Mouse (Mus musculus) liver, embryonic 15.5 days (tissue): ENCODE results near the gene Wdfy2. TPM values are rescaled to one million over a fixed set of nuclear protein-coding genes. Genes with fewer than 3 reads are reported as not detected.
"Not testable (repeated sequence)": the region's sequence is repeated elsewhere in the genome, so short reads cannot be mapped to it uniquely, and the experiment has no call there.

Experiments
- ATAC-seq: fragments of 200-750 bp; cut with Nextera tagmentation; 2 replicates; pipeline ENCODE4 v1.8.0; 2017; ENCODE audit warnings: moderate number of reproducible peaks, mild to moderate bottlenecking, moderate library complexity; ENCODE audit not compliant: insufficient read depth
- H3K27ac ChIP-seq: fragments of 300-500 bp; sonication (generic); replicated peaks from 2 replicates; pipeline ENCODE4 v1.5.1; 2015; ENCODE audit warnings: mild to moderate bottlenecking, inconsistent platforms
- H3K27me3 ChIP-seq: fragments of 300-500 bp; sonication (generic); 2 replicates; pipeline ENCODE4 v1.6.1; 2015; ENCODE audit warnings: mild to moderate bottlenecking, inconsistent platforms
- H3K36me3 ChIP-seq: fragments of 300-500 bp; sonication (generic); replicated peaks from 2 replicates; pipeline ENCODE4 v1.6.1; 2015; ENCODE audit warnings: moderate library complexity, mild to moderate bottlenecking, inconsistent platforms
- H3K4me1 ChIP-seq: fragments of 300-500 bp; sonication (generic); replicated peaks from 2 replicates; pipeline ENCODE4 v1.6.1; 2015; ENCODE audit warnings: inconsistent platforms
- H3K4me2 ChIP-seq: fragments of 300-500 bp; sonication (generic); 2 replicates; pipeline ENCODE4 v1.6.1; 2015; ENCODE audit warnings: moderate library complexity, mild to moderate bottlenecking, inconsistent platforms
- H3K4me3 ChIP-seq: fragments of 300-500 bp; sonication (generic); replicated peaks from 2 replicates; pipeline ENCODE4 v1.5.1; 2015; ENCODE audit warnings: mild to moderate bottlenecking, inconsistent platforms
- H3K9ac ChIP-seq: fragments of 300-500 bp; sonication (generic); 2 replicates; pipeline ENCODE4 v1.6.1; 2015; ENCODE audit warnings: moderate library complexity, mild to moderate bottlenecking, inconsistent platforms
- H3K9me3 ChIP-seq: fragments of 300-500 bp; sonication (generic); replicated peaks from 2 replicates; pipeline ENCODE4 v1.6.1; 2016; ENCODE audit warnings: inconsistent platforms
- WGBS: fragments of 180-500 bp; shearing (Covaris S2); methylation state at CpG from one replicate; pipeline ENCODE4 v1.1.7; 2015; ENCODE audit warnings: mixed read lengths; ENCODE audit not compliant: insufficient replicate concordance; 5-methylcytosine and 5-hydroxymethylcytosine counted together
- polyA plus RNA-seq: library from polyadenylated mRNA; unstranded; fragments of >200 nt; fragmentation: Nextera tagmentation; extraction: Ambion mirVana; gene quantifications from 2 replicates; pipeline ENCODE4 v1.2.1, GENCODE M21; 2015

Gene Wdfy2
- polyA plus RNA-seq, 1 experiment from 2014 or later = 2.6 TPM

DNA sequence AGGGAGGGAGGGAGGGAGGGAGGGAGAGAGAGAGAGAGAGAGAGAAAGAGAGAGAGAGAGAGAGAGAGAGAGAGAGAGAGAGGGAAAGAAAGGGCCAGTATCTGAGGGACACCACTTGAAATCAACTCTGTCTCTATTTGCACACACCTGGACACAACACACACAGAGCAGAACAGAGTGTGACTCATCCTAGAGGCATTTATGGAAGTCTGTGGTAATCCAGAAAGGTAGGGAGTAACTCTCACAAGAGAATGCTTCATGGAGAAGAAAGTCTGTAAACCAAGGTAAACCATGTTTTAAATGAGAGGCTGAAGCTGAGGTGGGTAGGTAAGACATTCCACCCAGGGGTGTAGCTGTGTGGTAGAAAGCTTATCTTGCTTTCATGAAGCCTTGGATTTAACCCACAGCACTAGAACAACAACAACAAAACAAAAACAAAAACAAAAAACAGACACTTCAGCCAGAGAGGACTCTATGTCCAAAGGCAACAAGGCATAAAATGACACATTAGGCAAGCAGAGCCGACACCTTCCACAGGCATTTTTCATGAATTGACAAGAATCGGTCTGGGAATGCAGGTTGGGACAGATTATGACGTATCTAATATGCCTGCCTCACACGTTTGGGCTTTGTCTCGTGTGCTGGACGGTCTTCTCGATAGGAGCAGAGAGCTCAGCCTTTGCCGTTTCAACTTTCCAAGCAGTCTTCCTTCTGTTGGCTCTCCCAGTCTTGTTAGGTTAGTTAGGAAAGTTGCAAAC, 11.7 kb upstream of the Wdfy2 start:
- H3K9ac ChIP-seq = no peak overlapping the region
- H3K4me1 ChIP-seq = no peaks in the 10 kb centered on the region
- H3K27ac ChIP-seq = no peak overlapping the region
- H3K36me3 ChIP-seq = no peaks in the 10 kb centered on the region
- H3K27me3 ChIP-seq = no peaks in the 10 kb centered on the region
- 78% methylated on average over 8 of the region's 8 CpGs for WGBS
- H3K9me3 ChIP-seq = no peaks in the 10 kb centered on the region
- H3K4me2 ChIP-seq = no peak overlapping the region
- H3K4me3 ChIP-seq = no peak overlapping the region
- ATAC-seq = no peak

DNA sequence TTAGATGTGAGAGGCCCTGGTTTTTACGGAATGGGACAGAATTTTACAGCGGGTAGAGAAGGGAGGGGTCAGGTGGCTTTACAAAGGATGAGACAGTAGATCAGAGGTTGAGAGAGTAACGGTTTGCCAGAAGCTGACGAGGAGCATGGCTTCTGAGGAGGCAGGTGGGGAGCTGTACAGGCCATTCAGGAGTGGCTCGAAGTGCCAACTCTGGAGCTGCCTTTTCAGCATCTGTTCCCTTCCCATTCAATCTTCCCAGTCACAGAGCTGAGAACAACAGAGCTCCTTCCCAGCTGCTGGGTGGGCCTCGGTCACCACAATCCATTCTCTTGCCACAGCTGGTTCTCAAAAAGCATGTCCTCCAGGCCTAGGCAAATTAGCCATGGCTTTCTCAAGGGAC, 8.2 kb upstream of the Wdfy2 start:
- Histone ChIP-seq H3K4me2 (no peak overlapping the region), H3K4me1 (no peaks in the 10 kb centered on the region), H3K27ac (no peak overlapping the region), H3K27me3 (no peaks in the 10 kb centered on the region), H3K36me3 (no peaks in the 10 kb centered on the region), H3K9ac (no peak overlapping the region), H3K9me3 (no peaks in the 10 kb centered on the region), H3K4me3 (no peak overlapping the region)
- ATAC-seq = no peak
- 52% methylated on average over 6 of the region's 6 CpGs for WGBS

DNA sequence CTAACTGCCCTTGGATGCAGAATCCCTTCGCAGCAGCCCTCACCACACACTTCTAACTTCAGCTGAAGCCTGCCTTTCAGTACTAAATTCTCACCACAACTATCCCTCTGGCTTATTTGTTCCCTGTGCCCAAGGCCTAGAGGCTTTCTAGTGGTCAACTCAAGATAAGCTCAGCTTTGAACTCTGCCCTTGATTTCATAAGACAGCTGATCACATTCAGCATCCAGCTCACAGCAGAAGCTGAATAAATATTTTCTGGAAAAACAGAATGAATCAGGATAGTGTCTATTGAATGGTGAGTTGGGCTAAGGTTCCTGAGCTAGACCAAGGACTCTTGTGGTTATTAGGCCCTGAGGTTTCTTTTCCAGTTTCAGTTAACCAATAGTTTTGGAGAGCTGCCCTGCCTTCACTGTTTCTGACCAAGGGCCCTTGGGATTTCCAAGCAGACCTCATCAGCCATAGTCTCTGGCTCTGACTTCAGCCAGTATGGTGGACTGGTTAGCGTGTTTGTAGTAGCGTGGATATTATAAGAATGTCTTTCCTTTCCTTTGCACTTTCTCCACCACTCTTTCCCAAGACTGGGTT, 5.7 kb upstream of the Wdfy2 start:
- no peak for ATAC-seq
- H3K27ac ChIP-seq = no peak overlapping the region

DNA sequence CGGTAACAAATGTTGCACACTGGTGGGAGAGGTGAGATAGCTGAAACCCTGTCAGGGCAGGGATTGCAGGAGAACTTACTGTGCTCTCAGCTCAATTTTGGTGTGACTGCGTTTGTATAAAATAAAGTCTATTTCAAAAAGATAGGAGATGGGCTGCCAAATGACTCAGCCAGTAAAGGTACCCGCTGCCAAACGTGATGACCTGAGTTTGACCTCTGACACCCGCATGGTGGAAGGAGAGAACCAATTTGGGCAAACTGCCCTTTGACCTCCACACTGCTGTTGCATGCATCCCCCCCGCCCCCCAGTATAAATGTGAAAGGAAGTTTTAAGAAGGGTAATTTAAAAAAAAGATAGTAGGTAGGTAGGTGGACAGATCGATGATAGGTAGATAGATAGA, 4.4 kb upstream of the Wdfy2 start:
- 64% methylated on average over 7 of the region's 7 CpGs for WGBS

More for the DNA sequence above, 5.7 kb upstream of the Wdfy2 start:
- H3K27me3 ChIP-seq = no peaks in the 10 kb centered on the region
- H3K9ac ChIP-seq = no peak overlapping the region
- H3K4me1 ChIP-seq = peaks cover 6% of the 10 kb centered on the region
- no peaks in the 10 kb centered on the region for H3K36me3 ChIP-seq
- 73% methylated on average over 3 of the region's 3 CpGs for WGBS
- H3K4me2 ChIP-seq = no peak overlapping the region
- H3K9me3 ChIP-seq = no peaks in the 10 kb centered on the region
- H3K4me3 ChIP-seq = no peak overlapping the region

DNA sequence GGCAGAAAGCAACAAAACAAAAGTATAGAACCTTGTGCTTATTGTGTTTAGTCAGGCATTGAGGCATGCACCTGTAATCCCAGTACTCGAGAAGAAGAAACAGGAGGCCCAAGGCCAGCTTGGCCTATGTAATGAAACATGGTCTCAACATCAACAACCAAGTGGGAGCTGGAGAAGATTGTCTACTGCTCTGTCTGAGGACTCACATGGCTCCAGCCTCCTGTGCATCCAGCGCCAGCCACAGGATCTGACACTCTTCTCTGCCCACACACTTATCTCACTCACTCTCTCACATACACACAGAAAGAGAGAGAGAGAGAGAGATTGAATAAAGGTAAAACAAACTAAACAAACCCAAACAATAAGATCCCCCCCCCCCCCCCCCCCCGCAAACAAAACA, 3.9 kb upstream of the Wdfy2 start:
- no peak overlapping the region for H3K9ac ChIP-seq
- no peak overlapping the region for H3K4me3 ChIP-seq
- peaks cover 11% of the 10 kb centered on the region for H3K27me3 ChIP-seq
- H3K4me2 ChIP-seq = no peak overlapping the region
- no peaks in the 10 kb centered on the region for H3K36me3 ChIP-seq
- H3K4me1 ChIP-seq = peaks cover 21% of the 10 kb centered on the region
- no peak overlapping the region for H3K27ac ChIP-seq
- ATAC-seq = no peak
- WGBS = 40% methylated on average over 3 of the region's 3 CpGs
- H3K9me3 ChIP-seq = no peaks in the 10 kb centered on the region

More for the DNA sequence above, 4.4 kb upstream of the Wdfy2 start:
- H3K4me2 ChIP-seq = no peak overlapping the region
- ATAC-seq = no peak
- peaks cover 16% of the 10 kb centered on the region for H3K4me1 ChIP-seq
- H3K27me3 ChIP-seq = peaks cover 6% of the 10 kb centered on the region
- no peaks in the 10 kb centered on the region for H3K36me3 ChIP-seq
- H3K27ac ChIP-seq = no peak overlapping the region
- H3K9ac ChIP-seq = no peak overlapping the region
- no peaks in the 10 kb centered on the region for H3K9me3 ChIP-seq
- H3K4me3 ChIP-seq = no peak overlapping the region

DNA sequence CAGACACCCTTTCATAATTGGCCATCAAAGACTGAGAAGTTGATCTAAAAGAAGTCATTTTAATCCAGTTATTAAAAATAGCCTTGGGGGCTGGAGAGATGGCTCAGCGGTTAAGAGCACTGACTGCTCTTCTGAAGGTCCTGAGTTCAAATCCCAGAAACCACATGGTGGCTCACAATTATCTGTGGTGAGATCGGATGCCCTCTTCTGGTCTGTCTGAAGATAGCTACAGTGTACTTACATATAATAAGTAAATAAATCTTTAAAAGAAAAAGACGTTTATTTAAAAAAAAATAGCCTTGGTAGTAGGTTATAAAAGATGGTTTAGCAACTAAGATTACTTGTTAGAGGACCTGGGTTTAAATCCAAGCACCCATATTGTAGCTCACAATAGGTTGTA, 1.7 kb upstream of the Wdfy2 start:
- H3K9me3 ChIP-seq, H3K4me3 ChIP-seq, H3K9ac ChIP-seq, H3K27ac ChIP-seq, H3K36me3 ChIP-seq, H3K4me2 ChIP-seq, ATAC-seq: not testable (repeated sequence)
- Histone ChIP-seq H3K27me3 (peaks cover 12% of the 10 kb centered on the region), H3K4me1 (peaks cover 22% of the 10 kb centered on the region)
- WGBS = 63% methylated on average over 3 of the region's 3 CpGs

DNA sequence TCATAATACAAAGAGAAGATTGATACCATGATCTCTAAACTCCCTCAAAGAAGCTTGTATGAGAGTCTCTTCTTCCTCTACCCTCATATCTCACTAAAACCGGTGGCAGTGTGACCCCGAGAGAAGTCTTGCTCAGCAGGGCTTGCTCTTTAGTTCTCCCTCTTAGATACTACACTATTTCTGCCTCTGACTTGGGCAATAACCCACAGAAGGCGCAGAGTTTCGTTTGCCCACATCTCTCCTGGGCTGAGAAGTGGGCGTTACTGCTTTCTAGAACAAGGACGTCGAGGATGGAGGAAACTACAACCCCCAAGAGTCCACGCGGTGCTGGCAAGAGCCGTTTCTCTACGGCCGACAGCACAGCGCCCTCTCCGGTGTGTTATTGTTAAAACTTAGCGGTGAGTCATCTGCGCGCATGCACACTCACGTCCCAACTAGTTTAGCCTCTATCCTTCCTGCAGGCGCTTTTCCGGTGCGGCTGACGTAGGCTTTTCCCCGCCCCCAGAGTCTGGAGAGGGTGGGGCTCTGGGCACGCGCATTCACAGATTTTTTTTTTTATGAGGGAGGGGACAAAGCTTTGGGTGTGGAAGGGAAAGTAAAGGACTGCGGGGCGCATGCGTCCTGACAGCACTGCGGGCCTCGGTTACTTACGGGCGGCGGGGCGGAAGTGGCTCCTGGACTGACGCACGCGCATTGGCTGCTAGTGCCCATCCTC, 395 bp upstream of the Wdfy2 start:
- Histone ChIP-seq H3K4me2 (peak overlapping the region; percentile 93), H3K9ac (peak overlapping the region; percentile 64), H3K9me3 (no peaks in the 10 kb centered on the region), H3K27me3 (peaks cover 12% of the 10 kb centered on the region), H3K36me3 (no peaks in the 10 kb centered on the region), H3K4me1 (peaks cover 22% of the 10 kb centered on the region), H3K27ac (peak overlapping the region; percentile 80), H3K4me3 (peak overlapping the region; percentile 80)
- 0% methylated on average over 37 of the region's 37 CpGs for WGBS
- ATAC-seq = peak; percentile 93

DNA sequence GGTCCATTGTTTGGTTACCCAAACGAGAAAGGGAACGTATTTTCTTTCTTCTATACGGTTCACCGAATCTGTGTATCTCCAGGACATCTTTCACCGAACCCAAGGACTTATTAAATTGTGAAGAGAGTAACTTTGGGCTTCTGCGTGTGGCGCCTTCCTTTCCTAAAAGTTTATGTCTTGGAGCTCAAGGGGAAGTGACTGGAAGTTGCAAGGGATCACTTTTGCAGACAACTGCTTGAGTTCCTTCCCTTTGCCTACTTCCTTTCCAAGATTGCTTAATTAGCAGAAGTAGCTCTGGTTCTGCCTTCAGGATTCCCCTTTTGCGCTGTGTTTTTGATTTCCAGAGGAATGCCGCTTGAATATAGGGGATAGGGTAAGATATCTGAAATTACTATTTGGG, 858 bp downstream of the Wdfy2 start:
- ATAC-seq = no peak
- Histone ChIP-seq H3K27me3 (peaks cover 12% of the 10 kb centered on the region), H3K4me1 (peaks cover 22% of the 10 kb centered on the region), H3K4me2 (peak overlapping the region; percentile 93), H3K4me3 (peak overlapping the region; percentile 80), H3K27ac (peak overlapping the region; percentile 69), H3K9ac (no peak overlapping the region), H3K9me3 (no peaks in the 10 kb centered on the region), H3K36me3 (no peaks in the 10 kb centered on the region)
- 5% methylated on average over 9 of the region's 9 CpGs for WGBS

DNA sequence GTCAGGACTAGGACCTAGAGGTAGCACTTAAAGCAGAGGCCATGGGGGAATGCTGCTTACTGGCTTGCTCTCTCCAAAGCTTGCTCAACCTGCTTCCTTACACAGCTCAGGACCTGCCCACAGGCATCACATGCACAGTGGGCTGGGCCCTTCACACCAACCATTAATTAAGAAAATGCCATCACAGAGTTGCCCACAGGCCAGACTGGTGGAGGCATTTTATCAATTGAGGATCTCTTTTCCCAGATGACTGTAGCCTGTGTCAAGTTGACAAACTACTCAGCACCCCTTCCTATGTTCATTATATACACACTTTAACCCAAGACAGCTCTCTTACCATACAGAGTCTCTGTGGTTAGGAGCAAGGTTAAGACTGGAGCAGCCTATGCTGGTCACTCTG, 4.2 kb downstream of the Wdfy2 start:
- Histone ChIP-seq H3K27me3 (peaks cover 12% of the 10 kb centered on the region), H3K9me3 (no peaks in the 10 kb centered on the region), H3K9ac (no peak overlapping the region), H3K4me2 (no peak overlapping the region), H3K4me3 (no peak overlapping the region), H3K36me3 (no peaks in the 10 kb centered on the region), H3K4me1 (peaks cover 26% of the 10 kb centered on the region), H3K27ac (no peak overlapping the region)
- no peak for ATAC-seq

DNA sequence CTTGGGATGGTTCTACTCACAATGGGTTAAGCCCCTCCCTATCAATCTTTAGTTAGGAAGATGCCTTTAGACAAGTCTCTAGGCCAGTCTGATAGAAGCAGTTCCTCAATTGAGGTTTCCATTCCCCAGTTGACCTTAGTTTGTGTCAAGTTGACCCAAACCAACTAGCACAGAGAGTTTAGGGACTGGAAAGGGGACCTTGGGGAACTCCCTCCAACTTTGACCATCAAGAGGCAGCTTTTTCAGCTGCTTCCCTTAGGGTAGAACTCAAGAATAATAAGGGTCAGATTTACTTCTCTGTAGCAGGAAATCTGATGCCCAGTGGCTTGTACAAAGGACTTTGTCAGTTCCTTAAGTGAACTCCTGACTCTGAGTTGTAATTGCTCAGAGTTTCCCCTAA, 5.0 kb downstream of the Wdfy2 start:
- H3K4me3 ChIP-seq = no peak overlapping the region
- no peak for ATAC-seq
- peaks cover 11% of the 10 kb centered on the region for H3K27me3 ChIP-seq
- H3K4me2 ChIP-seq = no peak overlapping the region
- no peak overlapping the region for H3K9ac ChIP-seq
- peaks cover 21% of the 10 kb centered on the region for H3K4me1 ChIP-seq
- H3K36me3 ChIP-seq = no peaks in the 10 kb centered on the region
- no peak overlapping the region for H3K27ac ChIP-seq
- no peaks in the 10 kb centered on the region for H3K9me3 ChIP-seq

DNA sequence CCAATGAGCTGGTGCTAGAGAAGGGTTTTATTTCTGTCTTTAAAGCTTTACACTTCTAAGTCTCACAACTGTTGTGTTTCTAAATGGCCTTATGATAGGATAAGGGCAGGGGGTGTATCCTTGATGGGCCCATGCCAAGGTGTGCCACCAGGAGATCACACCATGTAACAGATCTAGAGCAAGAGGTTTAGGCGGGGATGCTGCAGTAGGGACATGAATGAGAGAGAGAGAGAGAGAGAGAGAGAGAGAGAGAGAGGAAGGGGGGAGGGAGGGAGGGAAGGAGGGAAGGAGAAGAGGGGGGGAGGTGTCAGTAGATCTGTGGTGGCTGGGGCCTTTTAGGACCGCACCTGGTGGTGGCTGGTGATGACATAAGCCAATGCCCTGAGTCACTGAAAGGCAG, 5.5 kb downstream of the Wdfy2 start:
- Histone ChIP-seq H3K4me1 (peaks cover 17% of the 10 kb centered on the region), H3K27me3 (peaks cover 7% of the 10 kb centered on the region), H3K36me3 (no peaks in the 10 kb centered on the region), H3K9ac (no peak overlapping the region), H3K9me3 (no peaks in the 10 kb centered on the region), H3K4me2 (no peak overlapping the region), H3K4me3 (no peak overlapping the region), H3K27ac (no peak overlapping the region)
- WGBS = 57% methylated on average over 2 of the region's 2 CpGs
- ATAC-seq = no peak
